Mouse (Mus musculus) heart, embryonic 14.5 days (tissue): ENCODE data around the gene Rapgef5. TPM values are rescaled to one million over a fixed set of nuclear protein-coding genes. Genes with fewer than 3 reads are reported as not detected.

Experiments
- ATAC-seq: fragments of 200-750 bp; cut with Nextera tagmentation; 2 replicates; pipeline ENCODE4 v1.8.0; 2017; ENCODE audit warnings: low read depth, moderate TSS enrichment; ENCODE audit not compliant: insufficient number of reproducible peaks, insufficient read depth, low FRiP score
- H3K27ac ChIP-seq, 2 experiments: fragments of 200-500 bp in 1 of 2; fragments of 300-500 bp in 1 of 2; sonication (generic) in 1 of 2; replicated peaks in 1 of 2; 2 replicates each; pipeline ENCODE4 v1.5.1; 2012 to 2014; ENCODE audit warnings: low read depth in 2 of 2, low read length in 2 of 2, control low read depth in 1 of 2, mild to moderate bottlenecking in 1 of 2, mixed read lengths in 1 of 2; ENCODE audit not compliant: control insufficient read depth in 1 of 2, insufficient read depth in 1 of 2
- H3K27me3 ChIP-seq: fragments of 300-500 bp; sonication (generic); 2 replicates; pipeline ENCODE4 v1.6.1; 2014; ENCODE audit warnings: mild to moderate bottlenecking, low read length, control low read depth; ENCODE audit not compliant: control insufficient read depth, insufficient read depth
- H3K36me3 ChIP-seq: fragments of 300-500 bp; sonication (generic); 2 replicates; pipeline ENCODE4 v1.6.1; 2014; ENCODE audit warnings: mild to moderate bottlenecking, control low read depth, low read length, mixed read lengths; ENCODE audit not compliant: control insufficient read depth, insufficient read depth
- H3K4me1 ChIP-seq, 2 experiments: fragments of 200-500 bp in 1 of 2; fragments of 300-500 bp in 1 of 2; sonication (generic) in 1 of 2; 2 replicates each; pipeline ENCODE4 v1.6.1; 2012 to 2014; ENCODE audit warnings: low read length in 2 of 2, control low read depth in 1 of 2, mixed read lengths in 1 of 2; ENCODE audit not compliant: control insufficient read depth in 2 of 2, insufficient read depth in 2 of 2
- H3K4me2 ChIP-seq: fragments of 300-500 bp; sonication (generic); 2 replicates; pipeline ENCODE4 v1.6.1; 2014; ENCODE audit warnings: mild to moderate bottlenecking, low read length
- H3K4me3 ChIP-seq, 2 experiments: fragments of 200-500 bp in 1 of 2; fragments of 300-500 bp in 1 of 2; sonication (generic) in 1 of 2; 2 replicates each; pipeline ENCODE4 v1.5.1; 2012 to 2014; ENCODE audit warnings: low read length in 2 of 2, mild to moderate bottlenecking in 2 of 2, control low read depth in 1 of 2, low read depth in 1 of 2, moderate library complexity in 1 of 2; ENCODE audit not compliant: control insufficient read depth in 1 of 2, insufficient read depth in 1 of 2
- H3K9ac ChIP-seq: fragments of 300-500 bp; sonication (generic); 2 replicates; pipeline ENCODE4 v1.6.1; 2014; ENCODE audit warnings: mild to moderate bottlenecking, low read length
- H3K9me3 ChIP-seq: fragments of 300-500 bp; sonication (generic); 2 replicates; pipeline ENCODE4 v1.6.1; 2016; ENCODE audit warnings: low read length, control low read depth; ENCODE audit not compliant: control insufficient read depth
- WGBS: fragments of 180-500 bp; shearing (Covaris S2); extraction: QIAGEN DNeasy Blood & Tissue Kit; methylation state at CpG from one replicate; pipeline ENCODE4 v1.1.7; 2014; 5-methylcytosine and 5-hydroxymethylcytosine counted together
- polyA plus RNA-seq: library from polyadenylated mRNA; unstranded; fragments of >200 nt; fragmentation: Nextera tagmentation; extraction: Ambion mirVana; gene quantifications from 2 replicates; pipeline ENCODE4 v1.2.1, GENCODE M21; 2014

Gene Rapgef5
- polyA plus RNA-seq, 1 experiment from 2014 or later: 19.6 TPM

GRCm38 (mm10) chr12:117496501-117497176, 19.6 kb upstream of the Rapgef5 start:
- no peak overlapping the region for H3K27ac ChIP-seq
- H3K9ac ChIP-seq: no peak overlapping the region
- ATAC-seq: no peak
- no peaks in the 10 kb centered on the region for H3K27me3 ChIP-seq
- H3K4me3 ChIP-seq: no peak overlapping the region
- H3K4me2 ChIP-seq: no peak overlapping the region
- H3K36me3 ChIP-seq: no peaks in the 10 kb centered on the region
- H3K9me3 ChIP-seq: no peaks in the 10 kb centered on the region
- no peaks in the 10 kb centered on the region; a peak in 1 of 4 replicates for H3K4me1 ChIP-seq
- 61% methylated on average over 3 of the region's 3 CpGs for WGBS

DNA sequence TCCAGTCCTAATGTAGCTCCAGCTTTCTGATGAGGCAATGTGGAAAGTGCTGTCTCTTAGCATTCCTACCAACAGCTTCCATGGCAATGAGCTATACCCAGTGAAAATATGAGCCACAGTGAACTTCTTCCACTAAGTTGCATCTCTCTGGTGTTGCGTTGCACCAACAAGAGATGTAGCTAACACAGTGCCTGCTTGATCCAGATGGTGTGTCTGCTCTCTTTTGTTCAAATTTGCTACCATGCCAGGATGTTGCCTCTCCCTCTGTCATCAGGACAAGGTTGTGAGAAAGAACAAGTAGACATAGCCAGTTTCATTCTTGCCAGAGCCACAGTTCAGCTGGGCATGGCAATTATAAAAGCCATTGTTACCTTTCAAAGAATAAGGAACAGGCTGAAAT, 18.9 kb upstream of the Rapgef5 start:
- Histone ChIP-seq H3K36me3 (no peaks in the 10 kb centered on the region), H3K4me3 (no peak overlapping the region), H3K27me3 (no peaks in the 10 kb centered on the region), H3K4me2 (no peak overlapping the region), H3K4me1 (no peaks in the 10 kb centered on the region; a peak in 1 of 4 replicates), H3K9ac (no peak overlapping the region), H3K27ac (no peak overlapping the region), H3K9me3 (no peaks in the 10 kb centered on the region)
- no peak for ATAC-seq
- WGBS: 86% methylated on average over 1 of the region's 1 CpGs

DNA sequence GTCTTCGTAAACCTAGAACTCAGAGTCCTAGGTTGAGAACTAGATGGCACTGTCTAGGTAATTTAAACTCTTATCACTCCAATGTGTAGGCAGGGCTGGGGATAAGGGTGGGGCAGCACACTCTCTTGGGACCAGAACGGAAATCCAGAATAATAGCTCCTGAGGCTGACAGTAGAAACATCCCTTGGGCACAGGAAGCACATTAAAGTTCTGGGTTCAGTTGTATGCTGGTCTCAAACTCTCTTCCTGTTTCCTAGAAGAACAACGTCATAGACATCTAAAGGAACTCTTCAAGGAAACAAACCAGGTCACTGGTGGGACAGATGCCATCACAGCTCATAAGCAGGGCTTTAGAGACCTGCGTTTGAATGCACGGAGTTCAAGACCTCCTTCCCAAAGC, 17.0 kb upstream of the Rapgef5 start:
- no peak overlapping the region for H3K4me2 ChIP-seq
- H3K9ac ChIP-seq: no peak overlapping the region
- no peak overlapping the region for H3K27ac ChIP-seq
- WGBS: 74% methylated on average over 5 of the region's 5 CpGs
- ATAC-seq: no peak
- no peaks in the 10 kb centered on the region; a peak in 1 of 4 replicates for H3K4me1 ChIP-seq
- no peak overlapping the region for H3K4me3 ChIP-seq
- H3K27me3 ChIP-seq: no peaks in the 10 kb centered on the region
- no peaks in the 10 kb centered on the region for H3K9me3 ChIP-seq
- no peaks in the 10 kb centered on the region for H3K36me3 ChIP-seq

DNA sequence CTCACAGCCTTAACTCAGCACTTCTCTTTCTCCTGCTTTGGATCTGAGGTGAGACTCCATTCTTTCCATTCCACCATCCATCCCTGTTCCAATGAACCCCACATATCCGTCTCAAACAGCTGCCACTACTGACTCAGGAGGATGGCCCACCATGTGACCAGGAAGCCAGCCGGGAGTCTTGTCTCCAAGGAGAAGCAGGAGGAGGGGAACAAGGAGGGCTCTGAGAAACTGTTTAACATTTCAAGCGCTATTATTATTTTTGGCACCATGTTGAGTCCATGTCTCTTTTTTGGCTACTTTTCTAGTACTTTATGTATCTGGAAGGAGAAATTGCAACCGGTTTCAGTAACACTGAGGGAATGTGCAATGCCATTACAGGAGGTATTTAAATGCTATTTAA, 15.1 kb upstream of the Rapgef5 start:
- no peaks in the 10 kb centered on the region; a peak in 1 of 4 replicates for H3K4me1 ChIP-seq
- H3K27me3 ChIP-seq: no peaks in the 10 kb centered on the region
- no peaks in the 10 kb centered on the region for H3K36me3 ChIP-seq
- WGBS: 41% methylated on average over 4 of the region's 4 CpGs
- H3K4me2 ChIP-seq: no peak overlapping the region
- H3K4me3 ChIP-seq: no peak overlapping the region
- H3K27ac ChIP-seq: 0 out of 4 replicates have a peak overlapping the region, but pooled peaks have one; percentile 9 to 26
- H3K9me3 ChIP-seq: no peaks in the 10 kb centered on the region
- no peak overlapping the region for H3K9ac ChIP-seq
- ATAC-seq: no peak

- Histone ChIP-seq H3K4me3 (no peak overlapping the region), H3K27me3 (no peaks in the 10 kb centered on the region), H3K9me3 (no peaks in the 10 kb centered on the region), H3K27ac (no peak overlapping the region), H3K36me3 (no peaks in the 10 kb centered on the region), H3K4me1 (no peaks in the 10 kb centered on the region; a peak in 1 of 4 replicates), H3K9ac (no peak overlapping the region), H3K4me2 (no peak overlapping the region)
- 91% methylated on average over 3 of the region's 3 CpGs for WGBS
- no peak for ATAC-seq
These were observed 13.4 kb upstream of the Rapgef5 start for GRCm38 (mm10) chr12:117502834-117503233.

- no peak overlapping the region for H3K4me3 ChIP-seq
- no peaks in the 10 kb centered on the region for H3K36me3 ChIP-seq
- no peaks in the 10 kb centered on the region for H3K27me3 ChIP-seq
- no peak for ATAC-seq
- no peak overlapping the region for H3K9ac ChIP-seq
- no peak overlapping the region for H3K27ac ChIP-seq
- H3K4me2 ChIP-seq: no peak overlapping the region
- no peaks in the 10 kb centered on the region; a peak in 1 of 4 replicates for H3K4me1 ChIP-seq
- WGBS: 35% methylated on average over 2 of the region's 2 CpGs
- no peaks in the 10 kb centered on the region for H3K9me3 ChIP-seq
These were observed 11.1 kb upstream of the Rapgef5 start for GRCm38 (mm10) chr12:117505163-117505562.

DNA sequence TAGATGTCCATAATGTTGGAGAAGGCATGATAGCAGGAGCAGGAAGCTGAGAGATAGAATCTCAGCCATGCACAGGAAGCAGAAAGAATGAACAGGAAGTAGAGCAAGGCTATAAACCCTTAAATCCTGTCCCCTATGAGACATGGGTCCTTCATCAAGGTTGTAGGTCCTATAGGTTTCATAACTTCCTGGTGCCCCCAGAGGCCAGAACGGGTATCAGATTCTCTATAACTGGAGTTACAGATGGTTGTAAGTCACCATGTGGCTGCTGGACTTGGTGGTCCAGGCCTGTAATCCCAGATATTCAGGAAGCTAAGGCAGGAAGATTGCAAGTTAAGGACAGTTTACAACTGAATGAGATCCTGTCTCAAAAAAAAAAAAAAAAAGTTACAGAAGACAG, 8.5 kb upstream of the Rapgef5 start:
- H3K4me3 ChIP-seq: no peak overlapping the region
- no peak overlapping the region for H3K9ac ChIP-seq
- no peak overlapping the region for H3K27ac ChIP-seq
- H3K9me3 ChIP-seq: no peaks in the 10 kb centered on the region
- WGBS: 50% methylated on average over 1 of the region's 1 CpGs
- no peaks in the 10 kb centered on the region for H3K27me3 ChIP-seq
- H3K4me2 ChIP-seq: no peak overlapping the region
- no peaks in the 10 kb centered on the region for H3K4me1 ChIP-seq
- no peak for ATAC-seq
- H3K36me3 ChIP-seq: no peaks in the 10 kb centered on the region

DNA sequence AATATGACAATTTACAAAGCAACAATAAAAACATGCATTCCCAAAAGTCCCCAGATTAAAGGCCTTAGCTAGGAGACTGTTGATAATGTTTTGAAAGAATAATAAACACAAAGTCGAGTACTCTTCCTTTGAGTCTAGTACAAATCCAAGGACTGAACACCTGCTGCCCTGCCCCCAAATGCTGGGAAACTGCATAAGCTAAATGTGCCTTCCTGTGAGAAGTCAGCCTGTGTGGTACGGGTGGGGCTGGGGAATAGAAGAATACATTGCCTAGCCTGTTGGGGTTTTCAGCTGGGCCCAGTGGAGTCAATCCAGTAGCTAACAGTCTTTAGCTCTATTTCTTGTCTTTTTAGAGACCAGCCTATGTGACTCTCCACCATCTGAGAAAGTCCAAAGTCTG, 6.4 kb upstream of the Rapgef5 start:
- Histone ChIP-seq H3K9me3 (no peaks in the 10 kb centered on the region), H3K4me2 (no peak overlapping the region), H3K27me3 (no peaks in the 10 kb centered on the region), H3K27ac (no peak overlapping the region), H3K4me1 (no peaks in the 10 kb centered on the region), H3K4me3 (no peak overlapping the region), H3K36me3 (no peaks in the 10 kb centered on the region), H3K9ac (no peak overlapping the region)
- WGBS: 50% methylated on average over 2 of the region's 2 CpGs
- no peak for ATAC-seq
